Mouse (Mus musculus) C2C12 (cell line): ENCODE data around the gene Iqgap1.

Experiments
- CTCF ChIP-seq: IDR thresholded peaks from one replicate; pipeline ENCODE4 v1.5.1; 2011; ENCODE audit not compliant: control insufficient read depth, insufficient read depth, insufficient read length
- FOSL1 ChIP-seq: IDR thresholded peaks from one replicate; pipeline ENCODE4 v1.8.0; 2011; ENCODE audit warnings: mild to moderate bottlenecking, low read length; ENCODE audit not compliant: poor library complexity, insufficient read depth, severe bottlenecking
- MAX ChIP-seq: IDR thresholded peaks from one replicate; pipeline ENCODE4 v1.6.1; 2011; ENCODE audit warnings: mild to moderate bottlenecking, control low read depth
- MYOD1 ChIP-seq: IDR thresholded peaks from one replicate; pipeline ENCODE4 v1.6.1; 2011; ENCODE audit warnings: low read depth; ENCODE audit not compliant: control insufficient read depth, insufficient read length
- USF1 ChIP-seq: IDR thresholded peaks from one replicate; pipeline ENCODE4 v1.6.1; 2011; ENCODE audit warnings: low read depth, mild to moderate bottlenecking, control low read depth, moderate library complexity

GRCm38 (mm10) chr7:80742671-80743070, 83.1 kb downstream of the Iqgap1 start:
- TF ChIP-seq MYOD1 (no peak), CTCF (no peak), USF1 (no peak), FOSL1 (no peak), MAX (no peak)
